Mouse (Mus musculus) spleen, adult 2 months (tissue): ENCODE results near the gene Dnajc22.

Experiments
- CTCF ChIP-seq: fragments of 200-500 bp; IDR thresholded peaks from 2 replicates; pipeline ENCODE4 v1.5.1; 2011; ENCODE audit warnings: mild to moderate bottlenecking, inconsistent platforms; ENCODE audit not compliant: insufficient read depth, insufficient read length, insufficient replicate concordance; ENCODE audit errors: extremely low read depth
- POLR2A ChIP-seq: fragments of 200-500 bp; IDR thresholded peaks from 2 replicates; pipeline ENCODE4 v1.6.1; 2011; ENCODE audit warnings: low read depth, low read length, inconsistent platforms

DNA sequence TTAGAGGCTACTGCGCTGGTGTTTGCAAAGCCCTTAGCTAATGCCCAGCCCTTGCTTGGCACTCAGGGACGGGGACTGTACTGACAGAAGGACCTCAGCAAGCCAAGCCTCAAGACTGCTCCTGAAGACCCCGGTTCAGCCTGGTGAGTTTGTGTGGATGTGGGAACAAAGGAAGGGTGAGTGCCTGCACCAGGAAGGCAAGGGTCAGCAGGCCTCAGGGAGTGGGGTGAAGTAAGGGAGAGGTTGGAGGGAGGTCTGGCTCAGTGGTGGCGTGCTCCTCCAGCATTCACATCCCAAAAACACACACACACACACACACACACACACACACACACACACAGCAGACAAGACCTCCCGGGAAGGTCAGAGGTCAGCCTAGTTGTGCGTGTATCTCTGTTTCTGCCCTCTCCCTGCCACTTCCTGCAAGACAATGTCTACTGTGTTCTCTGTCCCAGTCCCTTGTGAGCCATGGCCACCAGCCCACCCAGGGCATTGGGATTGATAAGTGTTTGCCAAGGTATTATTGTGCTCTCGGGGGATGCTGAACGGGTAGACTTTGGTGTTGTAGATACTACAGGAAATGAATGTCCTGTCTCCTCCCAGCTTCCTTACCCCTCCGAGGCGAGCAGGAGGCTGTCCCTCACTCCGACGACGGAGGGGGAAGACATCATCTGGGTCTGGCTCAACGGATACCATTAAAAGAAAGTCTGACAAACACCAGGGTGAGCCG is 14.6 kb upstream of the Dnajc22 start:
- TF ChIP-seq POLR2A (no peak), CTCF (no peak)
